Mouse (Mus musculus) urinary bladder, postnatal 25 days (tissue): ENCODE measurements around the gene Tbk1.
A peak's percentile ranks its signal among the peaks of the same experiment; 100 is the strongest.

Experiments
- DNase-seq: peaks from one replicate; pipeline ENCODE4 v3.0.0; 2022; ENCODE audit warnings: low spot score

Tbk1 gene

DNA sequence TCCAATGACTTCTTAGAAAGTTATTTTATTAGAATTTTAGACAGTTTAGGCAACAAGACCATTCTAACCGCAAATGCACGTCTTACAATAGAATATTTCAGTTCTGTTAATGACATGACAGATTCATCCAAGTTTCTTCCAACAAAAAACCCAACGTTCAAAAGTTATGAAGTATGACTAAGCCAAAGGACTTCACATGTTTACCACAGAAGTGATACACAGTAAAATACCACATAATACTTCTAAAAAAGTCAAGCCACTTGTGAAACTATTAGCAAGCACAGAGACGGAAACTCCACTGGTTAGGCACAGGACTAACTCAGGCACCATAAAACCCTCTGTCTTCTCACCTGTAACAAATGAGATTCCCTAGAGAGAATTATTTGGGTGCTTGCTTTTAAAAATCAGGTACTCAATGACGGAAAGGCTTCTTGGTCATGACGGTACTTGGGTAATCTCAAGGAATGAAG is 819 bp upstream of the Tbk1 start:
- no peak for DNase-seq

DNA sequence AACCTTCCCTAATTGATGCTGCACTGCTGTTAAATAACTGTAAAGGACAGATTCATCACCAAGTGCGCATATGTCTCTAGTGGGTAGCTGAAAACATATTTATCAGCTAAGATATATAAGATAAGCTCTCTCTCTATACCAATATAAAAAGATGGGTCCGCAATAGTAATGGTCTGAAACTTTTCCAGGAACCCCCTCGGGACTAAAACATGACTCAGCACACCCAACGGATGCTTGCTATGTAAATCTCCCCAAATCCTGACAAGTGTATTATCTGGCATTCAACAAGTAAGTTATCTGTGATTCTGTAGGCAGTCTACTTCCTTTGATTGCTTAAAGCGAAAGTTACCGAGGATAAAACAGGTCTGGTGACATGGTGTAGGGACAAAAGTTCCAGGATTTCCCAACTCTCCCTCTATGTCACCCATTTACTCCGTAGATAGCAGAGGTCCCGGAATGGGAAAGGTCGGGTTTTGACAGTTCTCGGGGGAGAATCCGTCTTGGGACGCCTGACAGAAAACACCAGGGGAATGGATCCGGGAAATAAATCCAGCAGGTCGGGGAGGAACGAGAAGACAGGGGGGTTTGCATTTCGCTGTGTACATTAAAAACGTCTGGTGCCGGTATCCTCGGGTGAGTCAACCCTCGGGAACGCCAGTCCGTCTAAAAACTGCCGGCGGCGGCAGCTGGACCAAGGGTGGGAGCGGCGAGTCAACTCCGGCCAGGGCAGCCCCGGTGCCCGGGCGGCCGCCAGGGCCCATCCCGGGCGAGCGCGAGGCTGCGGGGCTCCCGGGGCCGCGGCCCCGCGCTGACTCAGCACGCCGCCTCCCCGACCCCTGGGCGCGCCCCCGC is 570 bp downstream of the Tbk1 start:
- DNase-seq, result peak; percentile 30

DNA sequence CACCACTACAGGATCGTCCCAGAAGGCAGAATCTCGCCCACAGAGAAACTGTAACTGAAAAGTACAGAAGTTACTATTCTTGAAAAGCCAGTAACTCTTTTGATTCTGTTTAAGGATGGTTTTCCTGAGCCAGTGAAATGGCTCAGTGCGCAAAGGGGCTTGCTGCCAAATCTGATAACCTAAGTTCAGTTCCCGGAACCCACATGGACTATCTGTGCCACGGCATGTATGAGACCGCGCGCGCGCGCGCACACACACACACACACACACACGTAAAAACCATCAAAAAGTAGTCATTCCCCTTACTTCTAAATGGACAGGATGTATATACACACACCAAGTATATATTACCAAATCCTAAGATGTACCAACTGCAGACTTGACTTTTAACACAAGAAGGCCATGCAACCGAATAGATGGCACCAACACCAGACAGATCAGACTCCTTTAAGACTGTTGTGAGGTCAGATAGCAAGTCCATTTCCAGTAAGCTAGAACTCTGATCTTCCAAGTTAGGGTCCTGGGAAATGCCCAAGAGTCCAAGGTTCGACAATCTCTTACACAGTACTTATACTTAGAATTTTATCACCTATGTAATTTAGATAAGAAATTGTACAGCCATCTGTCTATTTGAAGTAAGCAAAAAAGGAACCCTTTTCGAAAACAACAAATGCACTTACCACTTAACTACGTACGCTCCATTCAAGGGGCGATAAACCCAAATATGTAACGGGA is 1.4 kb downstream of the Tbk1 start:
- DNase-seq, result no peak

DNA sequence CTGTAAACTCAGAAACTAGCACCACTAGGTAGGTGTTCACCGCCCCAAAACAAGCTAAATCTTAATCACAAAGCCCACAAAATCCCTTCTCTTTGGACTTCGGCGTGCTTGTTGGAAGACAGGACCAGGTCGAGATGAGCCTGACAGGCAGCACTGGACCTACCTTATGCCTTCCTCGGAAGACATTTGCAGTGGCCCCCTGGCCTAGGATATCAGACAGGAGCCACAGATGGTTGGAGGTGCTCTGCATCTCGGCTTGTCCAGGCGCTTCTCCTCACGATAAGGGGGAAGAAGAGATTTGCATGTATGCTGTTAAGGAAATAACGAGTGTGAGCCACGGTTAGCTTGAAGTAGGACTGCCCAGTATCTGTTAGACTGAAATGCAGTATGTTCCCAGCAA is 2.6 kb downstream of the Tbk1 start:
- no peak for DNase-seq

DNA sequence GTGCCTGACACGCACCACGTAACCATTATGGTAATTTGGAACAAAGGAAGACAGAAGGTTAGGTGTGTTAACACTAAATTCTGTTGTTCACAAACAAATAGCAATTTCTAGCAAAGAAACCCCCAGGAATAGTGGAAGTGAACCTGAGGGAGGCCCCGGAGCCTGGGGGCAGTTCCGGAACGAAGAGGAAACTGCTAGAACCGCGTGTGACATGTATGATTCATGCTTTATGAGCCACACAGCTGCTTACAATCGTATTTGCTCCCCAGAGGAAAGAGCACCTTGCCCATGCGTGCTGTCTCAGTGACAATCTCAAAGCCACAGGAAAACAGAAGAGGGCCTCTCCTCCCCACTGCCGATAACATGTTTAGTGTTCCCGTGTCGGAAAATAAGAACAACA is 3.6 kb downstream of the Tbk1 start:
- no peak for DNase-seq

DNA sequence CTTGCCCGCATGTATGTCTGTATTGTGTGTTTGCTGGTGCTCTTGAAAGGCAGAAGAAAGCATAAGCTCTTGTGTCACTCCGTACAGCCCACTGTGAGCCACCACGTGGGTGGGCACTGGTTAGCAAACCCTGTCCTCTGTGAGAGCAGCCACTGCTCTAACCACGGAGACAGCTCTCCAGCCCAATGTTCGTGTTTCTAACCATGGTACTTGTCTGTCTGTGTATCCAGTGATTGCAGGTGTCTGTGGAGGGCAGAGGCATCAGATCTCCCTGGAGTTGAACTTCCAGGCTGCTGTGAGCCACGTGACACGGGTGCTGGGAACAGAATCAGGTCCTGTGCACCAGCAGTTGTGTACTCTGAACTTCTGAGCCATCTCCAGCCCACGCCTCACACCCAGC is 4.3 kb downstream of the Tbk1 start:
- no peak for DNase-seq

DNA sequence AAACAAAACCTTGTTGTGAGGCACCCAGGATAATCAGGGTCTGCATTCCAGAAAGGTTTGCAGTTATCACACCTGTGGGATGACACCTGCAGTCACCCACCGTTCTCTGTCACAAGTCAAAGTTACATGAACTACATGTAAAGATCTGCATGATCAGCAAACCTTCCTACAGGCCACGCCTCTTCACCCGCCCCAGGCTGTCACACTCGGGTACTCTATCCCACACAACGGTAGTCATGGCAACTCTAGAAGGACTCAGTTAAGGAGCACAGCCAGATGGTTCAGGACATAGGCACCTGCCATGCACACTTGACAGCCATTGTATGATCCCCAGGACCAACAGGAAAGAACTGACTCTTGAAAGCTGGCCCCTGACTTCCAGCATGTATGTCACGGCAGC is 5.2 kb downstream of the Tbk1 start:
- DNase-seq, result no peak

DNA sequence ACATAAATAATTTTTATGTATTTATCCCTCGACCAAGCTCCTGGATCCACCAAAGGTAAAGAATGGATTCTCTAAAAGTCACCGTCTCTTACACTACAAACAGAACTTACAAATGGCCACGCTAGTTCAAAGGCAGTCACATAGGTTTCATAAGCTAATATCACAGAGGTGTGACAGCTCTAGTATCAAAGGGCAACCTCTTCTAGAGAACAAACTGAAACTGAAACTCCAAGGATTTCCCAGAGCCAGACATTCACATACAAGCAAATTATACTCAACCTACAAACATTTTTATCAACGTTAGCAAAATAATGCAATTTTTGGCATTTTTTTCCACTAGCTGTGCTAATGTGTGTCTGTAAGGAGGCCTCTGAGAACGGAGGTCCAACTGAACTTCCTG is 6.2 kb downstream of the Tbk1 start:
- DNase-seq, result no peak

DNA sequence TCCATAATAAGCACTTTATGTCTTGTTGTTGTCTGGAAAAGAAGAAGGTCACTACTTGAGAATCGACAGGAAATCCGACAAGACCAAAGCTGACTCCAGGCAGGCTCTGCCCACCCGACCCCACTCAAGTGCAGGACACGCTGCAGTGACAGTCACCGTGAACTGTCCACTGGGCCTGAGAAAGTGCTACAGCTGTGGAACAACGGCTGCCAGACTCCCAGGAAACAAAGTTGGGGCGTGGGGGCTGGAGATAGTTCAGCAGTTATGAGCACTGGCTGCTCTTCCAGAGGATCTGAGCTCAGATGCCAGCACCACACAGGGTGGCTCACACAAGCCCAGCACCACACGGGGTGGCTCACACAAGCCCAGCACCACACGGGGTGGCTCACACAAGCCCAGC is 10.2 kb downstream of the Tbk1 start:
- no peak for DNase-seq

DNA sequence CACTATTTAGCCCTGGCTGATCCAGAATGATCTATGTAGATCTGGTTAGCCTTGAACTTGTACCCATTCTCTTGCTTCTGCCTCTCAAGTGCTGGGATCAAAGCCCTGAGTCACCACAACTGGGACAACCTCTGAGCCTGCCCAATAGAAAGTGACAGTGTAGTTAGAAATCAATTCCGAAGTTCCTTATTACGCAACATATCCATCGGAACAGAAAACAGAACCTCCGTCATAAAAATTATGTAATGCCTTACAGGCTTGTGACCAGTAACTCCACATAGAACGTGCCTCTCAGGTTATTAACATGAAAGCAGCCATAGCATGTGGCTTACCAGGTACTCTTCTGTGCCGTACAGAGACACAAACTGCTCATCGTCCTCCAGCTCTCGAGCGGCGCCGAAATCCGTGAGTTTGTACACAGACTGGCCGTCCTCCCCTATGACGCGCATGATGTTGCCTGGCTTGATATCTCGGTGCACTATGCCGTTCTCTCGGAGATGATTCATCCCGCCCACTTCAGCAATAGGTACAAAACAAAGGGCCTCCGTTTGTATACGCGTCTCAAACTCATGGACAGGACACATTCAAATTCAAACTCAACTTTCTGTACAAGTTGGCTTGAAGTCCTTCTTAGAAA is 15.0 kb downstream of the Tbk1 start:
- DNase-seq, result no peak

DNA sequence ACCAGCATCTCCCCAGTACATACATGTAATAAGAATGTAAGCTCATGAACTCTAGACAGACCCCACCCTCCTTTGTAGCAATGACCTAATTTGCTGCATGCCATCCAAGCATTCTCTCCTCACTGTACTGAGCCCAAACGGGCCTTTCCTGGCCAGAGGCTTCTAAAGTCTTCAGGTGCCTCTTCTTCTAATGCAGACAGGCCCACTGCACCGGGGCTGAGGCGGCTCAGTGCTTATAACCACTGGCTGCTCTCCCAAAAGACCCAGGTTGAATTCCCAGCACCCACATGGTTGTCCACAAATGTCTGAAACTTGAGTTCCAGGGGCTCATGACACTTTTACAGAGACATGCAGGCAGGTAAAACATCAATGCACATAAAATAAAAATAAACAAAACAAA is 15.6 kb downstream of the Tbk1 start:
- no peak for DNase-seq

DNA sequence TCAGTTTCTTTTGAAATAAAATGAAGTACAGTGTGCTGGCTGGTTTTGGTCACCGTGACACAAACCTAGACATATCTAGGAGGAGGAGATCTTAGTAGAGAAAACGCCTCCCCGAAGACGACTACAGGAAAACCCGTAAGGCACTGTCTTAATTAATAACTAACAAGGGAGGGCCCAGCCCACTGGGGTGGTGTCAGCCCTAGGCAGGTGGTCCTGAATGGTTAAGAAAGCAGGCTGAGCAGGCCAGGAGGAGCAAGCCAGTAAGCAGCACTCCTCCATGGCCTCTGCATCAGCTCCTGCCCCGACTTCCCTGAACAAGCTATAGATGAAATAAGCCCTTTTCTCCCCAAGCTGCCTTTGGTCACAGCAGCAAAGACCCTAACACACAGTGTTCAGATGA is 16.8 kb downstream of the Tbk1 start:
- no peak for DNase-seq

DNA sequence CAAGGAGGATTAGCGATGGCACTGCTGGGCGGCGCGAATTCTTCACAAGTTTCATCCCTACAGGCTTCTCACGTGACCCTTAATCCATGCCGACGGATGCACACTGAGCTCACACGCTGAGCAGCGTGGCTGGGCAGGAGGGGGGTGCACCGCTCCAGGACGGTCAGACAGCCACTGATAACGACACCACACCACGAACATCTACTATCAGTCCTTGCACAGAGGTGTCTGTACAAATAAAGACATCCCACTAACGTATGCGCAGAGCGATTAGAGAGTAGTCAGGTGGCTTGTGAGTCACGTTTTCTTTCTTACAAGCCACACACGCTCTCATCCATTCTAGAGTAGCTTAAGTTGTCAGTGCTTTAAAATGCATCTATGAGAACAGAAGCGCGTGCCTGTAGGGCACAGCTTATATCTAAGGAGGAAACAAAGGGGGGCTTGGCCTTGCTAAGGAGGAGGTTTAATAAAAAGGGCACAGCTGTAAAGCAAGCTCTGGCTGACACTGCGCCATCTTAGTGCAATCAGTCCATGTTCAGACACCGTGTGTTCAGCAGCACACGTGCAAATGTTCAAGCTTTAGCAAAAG is 17.5 kb downstream of the Tbk1 start:
- no peak for DNase-seq

DNA sequence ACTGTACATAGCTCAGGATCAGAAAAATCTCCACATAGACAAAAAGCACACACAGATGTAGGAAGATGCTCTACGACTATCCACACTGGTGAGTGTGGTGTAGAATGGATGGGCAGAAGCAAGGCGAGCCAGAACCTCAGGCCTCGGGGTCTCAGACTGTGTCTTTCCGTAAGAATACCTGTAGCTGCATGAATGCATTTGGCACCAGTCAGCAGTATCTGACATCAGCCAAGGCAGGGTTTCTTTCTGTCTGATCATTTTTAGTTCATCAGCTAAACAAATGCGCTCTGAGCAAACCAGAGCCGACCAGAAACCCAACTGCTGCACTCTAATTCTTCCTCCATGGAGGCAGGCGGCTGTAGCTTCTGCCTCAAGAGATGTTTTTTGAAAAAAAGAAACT is 18.1 kb downstream of the Tbk1 start:
- DNase-seq, result no peak

DNA sequence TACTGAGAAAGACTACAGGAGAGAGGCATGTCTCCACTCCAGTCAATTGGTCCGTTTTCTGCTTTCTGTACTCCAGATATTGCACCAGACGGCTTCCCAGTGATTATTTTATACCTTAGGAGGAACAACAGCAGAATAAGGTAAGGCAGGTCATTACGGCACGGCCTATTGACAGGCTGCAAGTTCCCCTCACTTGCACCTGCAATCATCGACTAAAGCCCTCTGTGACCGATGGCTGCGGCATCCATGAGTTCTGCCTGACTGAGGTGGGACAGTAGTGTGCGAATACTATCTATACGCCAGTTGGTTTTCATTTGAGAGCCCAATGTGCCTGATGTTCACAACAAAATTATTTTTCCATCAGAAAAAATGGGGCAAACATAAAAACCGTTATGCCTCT is 18.6 kb downstream of the Tbk1 start:
- no peak for DNase-seq

DNA sequence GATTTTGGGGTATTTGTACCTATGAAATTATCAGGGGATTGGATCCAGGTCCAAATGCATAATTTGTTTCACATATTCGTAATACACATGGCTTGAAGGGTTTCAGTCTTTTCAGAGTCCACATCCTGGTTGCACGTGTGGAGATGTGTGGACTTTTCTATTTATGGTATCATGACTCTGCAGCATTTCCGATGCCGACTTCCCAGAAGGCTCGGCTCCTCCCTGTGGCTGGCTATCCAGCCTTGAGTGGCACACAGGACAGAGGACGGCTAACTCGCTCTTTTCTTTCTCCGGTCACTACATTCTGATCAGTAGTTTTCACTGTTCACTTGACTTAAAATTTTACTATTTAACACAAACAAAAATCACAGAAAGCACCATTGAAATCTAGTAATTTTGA is 22.1 kb downstream of the Tbk1 start:
- DNase-seq, result no peak

DNA sequence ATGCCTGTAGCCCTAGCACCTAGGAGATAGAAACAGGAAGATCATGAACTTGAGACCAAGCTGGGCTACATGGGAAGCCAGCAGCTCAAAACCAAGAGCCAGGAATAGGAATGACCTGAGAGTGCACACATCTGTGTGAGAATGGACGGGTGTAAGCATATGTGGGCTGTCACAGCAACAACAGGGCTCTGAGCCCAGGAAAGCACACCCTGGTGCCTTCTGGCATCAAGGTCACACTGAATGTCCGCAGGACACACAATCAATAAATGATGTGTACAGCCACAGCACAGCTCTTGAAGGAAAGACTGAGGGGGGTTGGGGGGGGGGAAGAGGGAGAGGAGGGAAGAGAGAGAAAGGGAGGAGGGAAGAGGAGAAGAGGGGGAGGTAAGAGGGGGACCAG is 28.4 kb downstream of the Tbk1 start:
- DNase-seq, result no peak

DNA sequence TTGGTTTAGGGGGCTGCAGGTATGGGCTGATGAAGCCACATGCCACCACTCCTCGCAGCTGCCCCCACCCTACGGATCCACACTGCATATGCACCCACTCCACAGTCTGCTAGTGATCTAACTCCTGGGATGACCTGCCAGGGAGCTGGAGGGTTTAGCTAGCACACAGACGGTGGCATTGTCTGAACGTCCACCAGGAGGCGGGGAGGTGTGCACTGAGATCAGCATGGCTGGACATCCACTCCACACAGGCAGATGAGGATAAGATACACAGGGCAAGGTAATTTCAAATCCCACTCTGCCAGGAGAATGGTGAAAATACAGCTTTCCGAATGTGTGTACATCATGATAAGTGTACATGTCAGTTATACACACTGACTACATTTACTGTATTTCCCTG is 30.3 kb downstream of the Tbk1 start:
- no peak for DNase-seq

DNA sequence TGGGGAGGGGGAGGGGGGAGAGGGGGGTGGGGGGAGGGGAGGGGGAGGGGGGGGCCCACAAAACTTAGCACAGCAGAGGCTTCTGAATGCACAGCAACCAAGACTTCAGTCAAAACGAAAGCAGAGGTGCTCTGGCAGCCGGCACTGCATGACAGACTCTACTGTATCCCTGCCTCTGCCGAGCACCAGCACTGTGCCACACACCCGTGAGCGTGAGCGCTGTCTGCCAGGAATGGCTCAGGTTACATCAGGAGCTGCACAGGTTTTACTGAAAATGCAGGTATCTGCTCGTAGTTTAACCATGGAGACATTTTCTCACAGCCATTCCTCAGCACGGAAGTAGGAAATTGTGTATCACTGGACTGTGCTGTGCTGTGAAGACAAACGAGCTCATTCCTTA is 36.3 kb downstream of the Tbk1 start:
- DNase-seq, result no peak

DNA sequence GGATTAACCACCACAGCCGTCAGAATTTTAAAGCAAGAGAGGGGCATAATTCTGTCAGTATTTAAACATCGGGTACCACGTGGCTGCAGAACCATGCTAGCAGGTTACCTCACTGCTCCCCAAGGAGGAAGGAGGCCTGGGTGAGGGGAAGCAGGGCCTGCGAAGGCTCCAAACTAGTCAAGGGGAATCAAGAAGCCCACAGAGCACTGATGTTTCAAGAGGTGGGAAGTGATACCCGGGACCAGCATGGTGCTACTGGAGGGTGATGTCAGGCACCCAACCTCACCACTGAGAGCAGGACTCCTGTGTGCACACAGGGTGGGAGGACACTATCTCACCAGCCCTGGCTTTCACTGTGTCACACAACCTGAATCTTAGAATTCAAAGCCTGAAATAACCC is 36.9 kb downstream of the Tbk1 start:
- no peak for DNase-seq

DNA sequence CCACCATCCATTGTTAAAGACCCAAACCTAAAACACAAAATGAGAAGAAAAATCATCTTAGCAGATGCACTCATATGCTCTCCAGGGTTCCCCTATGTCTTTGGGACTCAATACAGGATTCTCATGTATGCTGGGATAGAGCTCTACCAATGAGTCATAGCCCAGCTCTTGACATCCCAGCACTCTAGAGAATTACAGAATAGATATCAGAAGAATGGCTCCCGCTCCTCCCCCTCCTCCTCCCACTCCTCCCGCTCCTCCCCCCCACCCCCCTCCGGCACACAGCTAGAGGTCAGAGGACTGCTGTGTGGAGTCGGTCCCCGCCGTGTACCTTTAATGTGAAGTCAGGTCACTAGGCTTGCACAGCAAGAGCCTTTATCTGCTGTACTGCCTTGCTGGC is 39.4 kb downstream of the Tbk1 start:
- no peak for DNase-seq

DNA sequence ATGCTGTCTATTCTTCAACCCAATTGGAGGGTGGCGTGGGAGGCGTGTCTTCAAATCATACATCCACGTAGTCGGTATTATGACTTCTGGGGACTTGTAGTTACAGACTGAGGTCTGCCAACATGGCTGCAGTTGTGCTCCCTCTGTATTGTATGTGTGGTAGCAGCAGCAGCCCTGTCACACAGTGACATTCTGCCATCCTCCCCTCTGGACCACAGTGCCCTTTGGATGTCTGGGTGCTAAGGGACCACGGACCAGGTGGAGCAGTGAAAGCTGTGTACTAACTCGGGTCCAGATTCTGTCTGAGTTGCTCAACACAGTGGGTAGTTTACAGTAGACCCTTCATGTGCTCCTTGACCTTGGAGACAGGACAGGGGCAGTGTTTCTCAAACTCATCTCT is 43.0 kb downstream of the Tbk1 start:
- DNase-seq, result no peak

DNA sequence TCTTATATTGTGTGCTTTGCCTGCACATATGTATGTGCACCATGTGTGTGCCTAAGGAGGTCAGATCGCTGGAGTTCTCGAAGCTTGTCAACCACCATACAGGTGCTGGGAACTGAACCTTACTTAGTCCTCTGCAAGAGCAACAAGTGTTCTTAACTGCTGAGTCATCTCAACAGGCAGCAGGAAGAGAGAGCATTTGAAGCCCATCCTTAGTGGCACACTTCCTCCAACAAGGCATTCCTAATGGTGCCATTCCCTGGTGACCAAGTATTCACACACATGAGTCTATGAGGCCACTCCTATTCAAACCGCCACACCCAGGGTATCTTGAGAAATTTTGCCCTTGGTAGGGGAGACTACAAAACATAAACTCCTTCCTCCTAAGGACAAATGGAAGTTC is 44.4 kb downstream of the Tbk1 start:
- no peak for DNase-seq
